Mouse (Mus musculus): Measurements from ENCODE around the gene 1810046K07Rik. TPM values are rescaled to one million over a fixed set of nuclear protein-coding genes. Genes with fewer than 3 reads are reported as not detected.

Gene 1810046K07Rik
- polyA plus RNA-seq, 1 experiment from 2014 or later, result not detected

- DNase-seq (ENCODE audit: low spot score), result peak; percentile 76
- peak; percentile 84 for ATAC-seq (replicated peaks; ENCODE audit: low FRiP score)
- Histone ChIP-seq H3K27ac (ENCODE audit: low read depth, low read length) (no peak within 1 kb of the TSS), H3K27me3 (replicated peaks; ENCODE audit: control insufficient read depth, insufficient read depth, low read length) (peaks cover 21% of the 10 kb centered on the region), H3K9me3 (ENCODE audit: control insufficient read depth, low read length) (no peaks in the 10 kb centered on the region), H3K9ac (ENCODE audit: low read depth, low read length) (peak within 1 kb of the TSS; percentile 31), H3K4me1 (replicated peaks; ENCODE audit: control insufficient read depth, insufficient read depth, low read length) (peaks cover 5% of the 10 kb centered on the region; the same call in 1 of the 2 replicates), H3K36me3 (ENCODE audit: control insufficient read depth, insufficient read depth, low read length) (no peaks in the 10 kb centered on the region), H3K4me3 (ENCODE audit: low read depth, low read length) (peak within 1 kb of the TSS; percentile 53), H3K4me2 (peak within 1 kb of the TSS; percentile 77)
- WGBS, result under 1% methylated on average over 53 of the region's 53 CpGs
Measured at GRCm38 (mm10) chr9:51278500-51279381, 50.0 kb downstream of the 1810046K07Rik start, which contains the start of gene Colca2. TSS of gene Colca2 (minus strand) at chr9:51278569.

- ATAC-seq (replicated peaks; ENCODE audit: low FRiP score) (0 out of 2 replicates have a peak, but pooled peaks have one; percentile 19), DNase-seq (ENCODE audit: low spot score) (no peak)
- peak overlapping the region; percentile 77 for H3K4me2 ChIP-seq
- H3K27ac ChIP-seq (ENCODE audit: low read depth, low read length), result no peak overlapping the region
- peak overlapping the region; percentile 53 for H3K4me3 ChIP-seq (ENCODE audit: low read depth, low read length)
- WGBS, result 22% methylated on average over 13 of the region's 13 CpGs
- peak overlapping the region; percentile 31; the same call in 1 of the 2 replicates for H3K9ac ChIP-seq (ENCODE audit: low read depth, low read length)
- peaks cover 21% of the 10 kb centered on the region for H3K27me3 ChIP-seq (replicated peaks; ENCODE audit: control insufficient read depth, insufficient read depth, low read length)
- no peaks in the 10 kb centered on the region for H3K9me3 ChIP-seq (ENCODE audit: control insufficient read depth, low read length)
- no peaks in the 10 kb centered on the region for H3K36me3 ChIP-seq (ENCODE audit: control insufficient read depth, insufficient read depth, low read length)
- peaks cover 5% of the 10 kb centered on the region; the same call in 1 of the 2 replicates for H3K4me1 ChIP-seq (replicated peaks; ENCODE audit: control insufficient read depth, insufficient read depth, low read length)
Measured at GRCm38 (mm10) chr9:51277834-51278498, 50.8 kb downstream of the 1810046K07Rik start.

GRCm38 (mm10) chr9:51274678-51275077 lies 54.0 kb downstream of the 1810046K07Rik start:
- Histone ChIP-seq H3K27ac (ENCODE audit: low read depth, low read length) (no peak overlapping the region), H3K36me3 (ENCODE audit: control insufficient read depth, insufficient read depth, low read length) (no peaks in the 10 kb centered on the region), H3K9ac (ENCODE audit: low read depth, low read length) (no peak overlapping the region), H3K4me3 (ENCODE audit: low read depth, low read length) (no peak overlapping the region), H3K4me1 (replicated peaks; ENCODE audit: control insufficient read depth, insufficient read depth, low read length) (peaks cover 5% of the 10 kb centered on the region; the same call in 1 of the 2 replicates), H3K27me3 (replicated peaks; ENCODE audit: control insufficient read depth, insufficient read depth, low read length) (peaks cover 13% of the 10 kb centered on the region), H3K4me2 (peak overlapping the region; percentile 17; the same call in 1 of the 2 replicates), H3K9me3 (ENCODE audit: control insufficient read depth, low read length) (no peaks in the 10 kb centered on the region)
- WGBS, result 31% methylated on average over 4 of the region's 4 CpGs
- DNase-seq (ENCODE audit: low spot score) (no peak), ATAC-seq (replicated peaks; ENCODE audit: low FRiP score) (no peak)

GRCm38 (mm10) chr9:51273581-51274154 lies 55.0 kb downstream of the 1810046K07Rik start:
- Histone ChIP-seq H3K9ac (ENCODE audit: low read depth, low read length) (no peak overlapping the region), H3K27me3 (replicated peaks; ENCODE audit: control insufficient read depth, insufficient read depth, low read length) (peaks cover 3% of the 10 kb centered on the region), H3K4me3 (ENCODE audit: low read depth, low read length) (no peak overlapping the region), H3K27ac (ENCODE audit: low read depth, low read length) (no peak overlapping the region), H3K4me2 (no peak overlapping the region), H3K4me1 (replicated peaks; ENCODE audit: control insufficient read depth, insufficient read depth, low read length) (peaks cover 5% of the 10 kb centered on the region; the same call in 1 of the 2 replicates), H3K36me3 (ENCODE audit: control insufficient read depth, insufficient read depth, low read length) (no peaks in the 10 kb centered on the region), H3K9me3 (ENCODE audit: control insufficient read depth, low read length) (no peaks in the 10 kb centered on the region)
- ATAC-seq (replicated peaks; ENCODE audit: low FRiP score) (no peak), DNase-seq (ENCODE audit: low spot score) (no peak)
- 39% methylated on average over 9 of the region's 9 CpGs for WGBS

GRCm38 (mm10) chr9:51272102-51272501 lies 56.6 kb downstream of the 1810046K07Rik start:
- Histone ChIP-seq H3K36me3 (ENCODE audit: control insufficient read depth, insufficient read depth, low read length) (no peaks in the 10 kb centered on the region), H3K9me3 (ENCODE audit: control insufficient read depth, low read length) (no peaks in the 10 kb centered on the region), H3K9ac (ENCODE audit: low read depth, low read length) (no peak overlapping the region), H3K27me3 (replicated peaks; ENCODE audit: control insufficient read depth, insufficient read depth, low read length) (no peaks in the 10 kb centered on the region), H3K4me3 (ENCODE audit: low read depth, low read length) (no peak overlapping the region), H3K4me2 (no peak overlapping the region), H3K27ac (ENCODE audit: low read depth, low read length) (no peak overlapping the region), H3K4me1 (replicated peaks; ENCODE audit: control insufficient read depth, insufficient read depth, low read length) (peaks cover 5% of the 10 kb centered on the region; the same call in 1 of the 2 replicates)
- ATAC-seq (replicated peaks; ENCODE audit: low FRiP score), result no peak
- DNase-seq (ENCODE audit: low spot score), result no peak
- 56% methylated on average over 5 of the region's 5 CpGs for WGBS

GRCm38 (mm10) chr9:51271073-51271472 lies 57.6 kb downstream of the 1810046K07Rik start:
- no peak overlapping the region for H3K4me2 ChIP-seq
- no peak for DNase-seq (ENCODE audit: low spot score)
- no peak for ATAC-seq (replicated peaks; ENCODE audit: low FRiP score)

GRCm38 (mm10) chr9:51268852-51269251 lies 59.9 kb downstream of the 1810046K07Rik start:
- no peak overlapping the region for H3K9ac ChIP-seq (ENCODE audit: low read depth, low read length)
- no peak for DNase-seq (ENCODE audit: low spot score)
- no peak overlapping the region for H3K4me2 ChIP-seq
- H3K27ac ChIP-seq (ENCODE audit: low read depth, low read length), result no peak overlapping the region
- no peaks in the 10 kb centered on the region for H3K4me1 ChIP-seq (replicated peaks; ENCODE audit: control insufficient read depth, insufficient read depth, low read length)
- no peaks in the 10 kb centered on the region for H3K27me3 ChIP-seq (replicated peaks; ENCODE audit: control insufficient read depth, insufficient read depth, low read length)
- H3K36me3 ChIP-seq (ENCODE audit: control insufficient read depth, insufficient read depth, low read length), result no peaks in the 10 kb centered on the region
- no peak for ATAC-seq (replicated peaks; ENCODE audit: low FRiP score)
- H3K4me3 ChIP-seq (ENCODE audit: low read depth, low read length), result no peak overlapping the region
- 77% methylated on average over 5 of the region's 5 CpGs for WGBS
- no peaks in the 10 kb centered on the region for H3K9me3 ChIP-seq (ENCODE audit: control insufficient read depth, low read length)

More at GRCm38 (mm10) chr9:51271073-51271472, 57.6 kb downstream of the 1810046K07Rik start:
- no peaks in the 10 kb centered on the region for H3K27me3 ChIP-seq (replicated peaks; ENCODE audit: control insufficient read depth, insufficient read depth, low read length)
- no peak overlapping the region for H3K9ac ChIP-seq (ENCODE audit: low read depth, low read length)
- 77% methylated on average over 8 of the region's 8 CpGs for WGBS
- no peaks in the 10 kb centered on the region for H3K9me3 ChIP-seq (ENCODE audit: control insufficient read depth, low read length)
- no peaks in the 10 kb centered on the region for H3K36me3 ChIP-seq (ENCODE audit: control insufficient read depth, insufficient read depth, low read length)
- H3K27ac ChIP-seq (ENCODE audit: low read depth, low read length), result no peak overlapping the region
- H3K4me3 ChIP-seq (ENCODE audit: low read depth, low read length), result no peak overlapping the region
- H3K4me1 ChIP-seq (replicated peaks; ENCODE audit: control insufficient read depth, insufficient read depth, low read length), result peaks cover 5% of the 10 kb centered on the region; the same call in 1 of the 2 replicates

- DNase-seq (ENCODE audit: low spot score) (no peak), ATAC-seq (replicated peaks; ENCODE audit: low FRiP score) (no peak)
- H3K4me1 ChIP-seq (replicated peaks; ENCODE audit: control insufficient read depth, insufficient read depth, low read length), result no peaks in the 10 kb centered on the region
- no peak overlapping the region for H3K27ac ChIP-seq (ENCODE audit: low read depth, low read length)
- 82% methylated on average over 5 of the region's 5 CpGs for WGBS
- no peak overlapping the region for H3K4me2 ChIP-seq
- H3K4me3 ChIP-seq (ENCODE audit: low read depth, low read length), result no peak overlapping the region
- H3K9me3 ChIP-seq (ENCODE audit: control insufficient read depth, low read length), result no peaks in the 10 kb centered on the region
- no peaks in the 10 kb centered on the region for H3K27me3 ChIP-seq (replicated peaks; ENCODE audit: control insufficient read depth, insufficient read depth, low read length)
- H3K36me3 ChIP-seq (ENCODE audit: control insufficient read depth, insufficient read depth, low read length), result no peaks in the 10 kb centered on the region
- no peak overlapping the region for H3K9ac ChIP-seq (ENCODE audit: low read depth, low read length)
Measured at GRCm38 (mm10) chr9:51258426-51258825, 70.3 kb downstream of the 1810046K07Rik start.
